Mouse (Mus musculus) hindlimb bud, embryonic 11.5 days (tissue): Measurements from ENCODE around the gene Plekhg6.
A peak's percentile ranks its signal among the peaks of the same experiment; 100 is the strongest.

Experiments used
- DNase-seq: peaks from one replicate; pipeline ENCODE4 v3.0.0-alpha.2; 2012; ENCODE audit warnings: low read depth, low spot score; ENCODE audit errors: extremely low spot score

The Plekhg6 gene

DNA sequence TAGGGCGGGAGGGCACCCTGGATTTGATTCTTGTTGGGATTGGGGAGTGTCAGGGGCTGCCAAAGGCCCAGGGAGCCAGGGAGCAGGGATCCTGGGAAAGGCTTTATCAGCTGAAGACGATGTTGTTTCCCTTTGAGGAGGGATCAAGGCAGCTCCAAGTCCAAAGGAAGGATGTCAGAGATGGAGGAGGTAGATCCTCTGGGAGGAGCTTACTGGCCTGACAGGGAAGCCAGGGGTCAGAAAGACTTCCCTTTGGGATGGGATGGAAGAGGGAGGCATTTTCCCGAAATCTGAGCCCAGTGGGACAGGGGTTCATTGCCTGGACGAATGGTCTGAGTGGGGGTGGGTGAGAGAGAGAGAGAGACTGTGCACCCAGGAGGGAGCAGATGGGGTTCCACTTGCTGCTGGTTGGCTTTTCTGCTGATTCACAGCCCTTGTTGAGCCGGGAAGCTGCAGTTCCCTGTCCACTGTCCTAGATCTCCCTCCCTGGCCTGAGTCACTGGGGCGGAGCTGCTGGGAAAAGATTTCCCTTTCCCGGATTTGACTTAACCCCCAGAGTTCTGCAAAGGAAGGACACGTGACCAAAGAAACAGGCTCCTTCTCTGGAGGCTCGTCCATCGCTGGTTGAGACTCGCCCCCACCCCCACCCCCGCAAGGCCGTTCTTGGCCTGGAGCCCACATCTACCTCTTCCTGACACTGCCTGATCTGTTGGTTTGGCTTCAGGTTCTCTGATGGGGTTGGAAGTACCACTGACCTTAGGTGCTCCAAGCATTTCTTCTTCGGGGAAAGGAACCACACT, 26.0 kb downstream of the Plekhg6 start:
- DNase-seq, result no peak

DNA sequence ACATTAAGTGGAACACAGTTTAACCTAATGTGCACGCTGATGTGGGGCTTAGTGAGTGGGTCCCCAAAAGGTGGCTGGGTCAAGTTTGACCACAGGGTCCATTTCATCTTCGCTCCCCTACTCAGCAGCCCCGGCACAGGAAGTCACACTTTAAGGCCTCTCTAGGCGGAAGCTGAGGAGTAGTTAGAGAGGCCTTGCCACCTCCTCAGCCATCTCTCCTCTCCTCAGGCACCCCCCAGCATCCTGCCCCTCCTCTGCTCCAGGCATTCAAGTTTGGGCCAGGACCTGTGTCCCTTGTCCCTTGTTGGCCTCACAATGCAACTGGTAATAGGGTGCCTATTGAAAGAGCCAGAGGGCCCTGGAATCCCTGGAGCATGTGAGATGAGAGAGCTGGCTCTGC, 26.9 kb downstream of the Plekhg6 start:
- no peak for DNase-seq

GRCm38 (mm10) chr6:125353221-125353620, 27.4 kb downstream of the Plekhg6 start:
- no peak for DNase-seq

GRCm38 (mm10) chr6:125352811-125353210, 27.8 kb downstream of the Plekhg6 start:
- DNase-seq, result no peak

GRCm38 (mm10) chr6:125352046-125352384, 28.6 kb downstream of the Plekhg6 start:
- no peak for DNase-seq

DNA sequence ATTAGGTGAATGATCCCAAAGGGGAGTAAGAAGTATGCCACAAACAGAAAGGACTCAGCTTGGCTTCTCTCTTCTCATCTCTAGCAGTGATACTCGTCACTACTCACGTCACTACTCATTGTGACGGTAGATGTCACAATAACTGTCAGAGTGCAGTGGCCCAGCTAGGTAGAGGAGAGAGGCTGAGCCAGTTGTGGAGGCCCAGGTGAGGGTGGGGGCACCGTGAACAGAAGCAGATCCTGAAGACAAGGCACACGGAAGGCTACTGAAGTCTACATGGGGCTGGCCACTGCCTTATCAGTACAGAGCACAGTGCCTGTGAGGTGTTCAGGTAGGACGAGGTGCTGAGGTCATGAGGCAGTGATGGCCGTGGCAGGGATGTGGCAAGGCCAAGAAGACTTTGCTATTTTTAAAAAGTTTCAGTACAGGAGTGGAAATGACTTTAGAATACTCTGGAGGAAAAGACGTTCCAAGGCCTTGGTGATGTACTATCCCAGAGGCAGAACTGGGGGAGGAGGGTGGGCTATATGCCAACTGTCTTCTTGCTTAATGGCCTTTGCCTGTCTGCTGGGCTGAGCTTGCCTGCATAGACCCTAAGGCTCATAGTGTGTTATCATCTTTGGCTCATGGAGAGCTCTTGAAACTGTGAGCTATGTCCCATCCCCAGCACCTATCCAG, 29.1 kb downstream of the Plekhg6 start:
- no peak for DNase-seq

- DNase-seq, result no peak
These were observed 29.6 kb downstream of the Plekhg6 start for GRCm38 (mm10) chr6:125350995-125351324.

- DNase-seq, result no peak
These were observed 30.2 kb downstream of the Plekhg6 start for GRCm38 (mm10) chr6:125350231-125350994.

DNA sequence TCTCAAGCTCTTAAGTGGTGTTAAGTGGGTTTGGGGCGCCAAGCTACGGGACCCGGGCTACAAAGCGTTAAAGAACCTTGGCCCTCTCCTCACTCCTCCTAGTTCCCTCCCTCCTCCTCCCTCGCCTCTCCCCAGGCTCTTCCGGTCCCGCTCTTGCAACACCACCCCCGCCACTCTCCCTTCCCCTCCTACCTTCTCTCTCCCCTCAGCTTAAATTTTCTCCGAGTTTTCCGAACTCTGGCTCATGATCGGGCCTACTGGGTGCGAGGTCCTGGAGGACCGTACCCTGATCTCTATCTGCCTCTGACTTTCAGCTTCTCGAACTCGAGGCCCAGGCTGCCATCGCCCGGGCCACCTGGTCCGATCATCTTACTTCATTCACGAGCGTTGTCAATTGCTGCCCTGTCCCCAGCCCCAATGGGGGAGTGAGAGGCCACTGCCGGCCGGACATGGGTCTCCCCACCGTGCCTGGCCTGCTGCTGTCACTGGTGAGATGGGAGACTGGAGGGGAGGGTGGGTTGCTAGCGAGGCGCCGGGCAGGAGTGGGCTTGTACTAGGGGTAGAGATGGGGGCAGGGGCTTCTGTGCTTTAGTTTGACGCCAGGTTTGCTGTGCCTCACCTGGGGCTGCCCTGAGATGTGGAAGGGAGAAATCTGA, 30.9 kb downstream of the Plekhg6 start:
- peak; percentile 41 for DNase-seq

DNA sequence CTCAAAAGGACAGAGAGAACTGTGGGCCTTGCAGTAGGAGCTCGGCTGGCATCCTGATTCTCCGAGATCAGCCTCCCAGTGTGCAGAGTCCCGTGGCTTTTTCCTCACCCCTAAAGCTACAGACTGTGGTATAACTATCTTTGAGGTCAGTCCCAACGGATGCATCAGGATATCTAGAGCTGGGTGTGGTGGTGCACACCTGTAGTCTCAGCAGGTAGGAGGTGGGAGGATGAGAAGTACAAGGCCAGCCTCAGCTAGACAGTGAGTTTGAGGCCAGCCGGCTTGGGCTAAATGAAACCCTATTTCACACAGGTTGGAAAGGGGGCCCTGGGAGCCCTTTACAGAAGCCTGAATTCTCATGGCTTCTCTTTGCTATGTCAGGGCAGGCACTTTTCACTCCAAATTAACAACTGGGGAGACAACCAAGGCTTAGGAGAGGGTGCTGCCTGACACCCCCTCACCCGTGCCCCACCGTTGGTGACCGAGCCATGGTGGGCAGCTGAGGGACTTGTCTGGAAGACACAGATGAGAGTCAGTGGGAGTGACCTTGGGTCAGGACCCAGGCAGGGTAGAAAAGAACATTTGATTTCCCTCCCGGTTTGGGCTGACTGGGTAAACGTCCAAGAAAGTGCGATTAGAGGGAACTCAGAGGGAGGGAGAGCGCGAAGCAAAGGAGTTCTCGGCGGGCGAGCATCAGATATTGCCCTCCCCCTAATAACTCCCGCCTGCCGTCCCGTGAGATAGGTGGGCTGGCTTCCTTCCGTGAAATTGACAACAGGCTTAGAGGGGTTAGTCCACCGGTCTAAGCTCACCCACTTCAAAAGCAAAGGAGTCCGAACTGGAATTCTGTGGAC, 31.6 kb downstream of the Plekhg6 start, which contains the start of gene Tnfrsf1a:
Gene Tnfrsf1a (plus strand): TSS at position 642 of the 854 bp plus-strand sequence.
- DNase-seq, result no peak

DNA sequence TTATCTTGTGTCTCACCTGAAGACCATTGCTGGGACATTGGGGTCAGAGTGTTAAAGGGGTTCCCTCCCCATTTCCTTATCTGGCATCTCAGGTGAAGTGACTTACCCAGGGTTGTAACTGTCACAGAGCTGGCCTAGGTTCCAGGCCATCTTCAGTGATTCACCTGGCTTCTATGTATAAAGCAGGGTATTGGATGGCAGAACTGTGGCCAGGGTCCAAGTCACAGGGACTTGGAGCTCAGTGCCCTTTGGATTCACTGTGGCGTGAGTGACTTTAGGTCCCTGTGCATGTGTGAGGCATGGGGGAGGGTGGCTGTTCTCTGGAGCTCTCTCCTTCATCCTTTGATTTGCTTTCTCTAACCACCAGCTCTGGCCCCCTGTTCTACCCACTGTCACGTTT, 34.6 kb downstream of the Plekhg6 start:
- DNase-seq, result no peak

- DNase-seq, result no peak
These were observed 35.0 kb downstream of the Plekhg6 start for GRCm38 (mm10) chr6:125345625-125346024.

DNA sequence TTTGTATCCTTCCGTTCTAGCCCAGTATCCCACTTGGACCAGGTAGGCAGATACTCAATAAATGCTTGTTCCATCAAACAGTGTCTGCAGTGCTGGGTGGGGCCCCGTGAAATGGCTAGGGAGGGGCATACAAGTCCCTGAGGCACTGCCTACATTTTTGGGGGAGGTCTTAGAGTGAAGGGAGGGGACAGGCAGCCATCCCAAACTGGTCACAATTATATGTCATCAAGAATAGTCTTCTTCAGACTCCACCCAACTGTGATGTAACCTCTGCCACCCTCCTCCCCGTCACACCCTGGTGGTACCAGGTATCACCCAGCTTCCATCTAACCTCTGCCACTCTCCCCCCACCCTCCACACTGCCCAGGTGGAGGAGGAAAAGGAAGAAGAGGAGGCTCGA, 35.7 kb downstream of the Plekhg6 start:
- DNase-seq, result no peak

GRCm38 (mm10) chr6:125344084-125344483, 36.5 kb downstream of the Plekhg6 start:
- DNase-seq, result no peak

DNA sequence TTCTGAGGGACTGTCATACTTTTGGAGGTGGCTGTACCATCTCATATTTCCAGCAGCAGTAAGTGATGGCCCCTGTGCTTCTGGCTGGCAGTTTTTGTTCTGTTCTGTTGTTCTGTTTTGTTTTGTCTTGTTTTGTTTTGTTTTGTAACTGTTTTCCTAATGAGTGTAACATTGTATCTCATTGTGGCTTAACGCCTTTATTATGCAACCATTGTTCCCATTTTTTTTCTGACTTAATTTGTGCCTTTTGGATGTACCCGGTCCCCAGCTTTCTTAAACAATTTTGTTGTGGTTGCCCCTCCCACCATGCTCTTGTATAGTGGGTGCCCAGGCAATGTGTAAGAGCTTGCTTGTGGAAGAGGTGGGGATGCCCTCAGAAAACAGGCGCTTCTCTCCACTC, 38.4 kb downstream of the Plekhg6 start:
- no peak for DNase-seq

DNA sequence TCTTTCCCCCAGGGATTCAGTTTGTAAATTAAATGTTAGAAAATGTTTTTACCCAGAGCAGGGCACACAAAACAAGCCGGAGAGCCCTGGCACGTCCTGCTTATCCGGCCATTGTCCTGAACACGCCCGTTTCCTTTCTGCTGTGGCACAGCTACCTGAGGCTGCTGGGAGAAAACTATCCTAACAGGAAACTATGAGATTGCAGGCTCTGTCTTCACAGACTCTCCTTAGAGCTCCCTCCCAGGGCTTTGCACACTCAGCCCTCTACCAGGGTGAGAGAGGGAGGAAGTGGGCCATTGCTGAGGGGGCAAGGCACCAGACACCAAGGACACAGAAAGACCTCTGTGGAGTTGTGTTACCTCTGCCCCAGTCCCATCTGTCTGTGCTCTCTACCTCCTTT, 40.3 kb downstream of the Plekhg6 start:
- no peak for DNase-seq

DNA sequence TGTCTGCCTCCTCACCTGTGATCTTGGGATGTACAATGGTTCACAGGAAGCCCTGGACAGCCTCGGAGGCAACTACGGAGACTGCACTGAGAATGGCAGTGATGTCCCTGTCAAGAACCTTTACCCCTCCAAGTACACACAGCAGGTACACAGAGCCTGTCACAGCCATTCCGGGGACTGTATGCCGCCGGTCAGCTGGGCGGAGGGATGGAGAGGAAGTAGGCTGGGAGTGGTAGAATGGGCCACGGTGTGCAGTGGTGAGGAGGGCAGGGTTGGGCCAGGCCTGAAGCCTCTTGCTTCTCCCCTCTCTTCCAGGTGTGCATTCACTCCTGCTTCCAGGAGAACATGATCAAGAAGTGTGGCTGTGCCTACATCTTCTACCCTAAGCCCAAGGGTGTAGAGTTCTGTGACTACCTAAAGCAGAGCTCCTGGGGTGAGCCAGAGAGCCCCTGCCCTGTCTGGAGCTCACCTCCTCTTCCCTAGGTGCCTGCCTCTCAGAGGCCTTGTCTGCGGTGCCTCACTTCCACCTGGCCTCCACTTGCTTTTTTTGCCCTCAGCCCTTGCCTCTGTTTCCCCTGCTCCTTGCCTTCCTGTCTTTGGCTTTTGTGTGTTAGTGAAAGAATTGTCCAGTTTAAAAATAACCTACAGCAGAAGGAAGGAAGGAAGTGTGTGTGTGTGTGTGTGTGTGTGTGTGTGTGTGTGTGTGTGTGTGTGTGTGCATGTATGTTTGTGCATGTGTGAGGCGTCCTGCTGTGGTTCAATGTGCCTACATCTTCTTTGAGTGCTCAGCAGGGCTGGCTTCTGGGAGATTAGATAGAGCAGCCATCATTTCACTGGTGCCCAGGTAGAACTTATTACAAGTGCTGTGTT, 41.6 kb downstream of the Plekhg6 start:
- DNase-seq, result no peak

DNA sequence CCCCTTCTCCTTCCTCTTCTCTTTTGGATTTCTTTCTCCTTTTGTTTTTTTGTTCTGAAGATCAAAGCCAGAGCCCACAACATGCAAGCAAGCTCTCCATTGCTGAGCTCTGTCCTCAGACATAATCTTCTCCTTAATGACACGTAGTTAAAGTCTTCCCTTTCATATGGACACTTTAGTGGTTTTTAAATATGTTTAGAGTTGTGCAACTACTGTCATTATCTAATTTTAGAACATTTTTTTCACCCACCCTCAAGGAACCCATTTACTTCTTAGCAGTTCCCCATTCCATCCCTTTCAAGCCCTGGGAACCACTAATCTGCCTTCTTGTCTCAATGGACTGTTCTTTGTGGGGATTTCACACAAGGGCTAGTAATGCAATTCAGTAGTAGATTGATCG, 46.2 kb downstream of the Plekhg6 start:
- DNase-seq, result no peak

DNA sequence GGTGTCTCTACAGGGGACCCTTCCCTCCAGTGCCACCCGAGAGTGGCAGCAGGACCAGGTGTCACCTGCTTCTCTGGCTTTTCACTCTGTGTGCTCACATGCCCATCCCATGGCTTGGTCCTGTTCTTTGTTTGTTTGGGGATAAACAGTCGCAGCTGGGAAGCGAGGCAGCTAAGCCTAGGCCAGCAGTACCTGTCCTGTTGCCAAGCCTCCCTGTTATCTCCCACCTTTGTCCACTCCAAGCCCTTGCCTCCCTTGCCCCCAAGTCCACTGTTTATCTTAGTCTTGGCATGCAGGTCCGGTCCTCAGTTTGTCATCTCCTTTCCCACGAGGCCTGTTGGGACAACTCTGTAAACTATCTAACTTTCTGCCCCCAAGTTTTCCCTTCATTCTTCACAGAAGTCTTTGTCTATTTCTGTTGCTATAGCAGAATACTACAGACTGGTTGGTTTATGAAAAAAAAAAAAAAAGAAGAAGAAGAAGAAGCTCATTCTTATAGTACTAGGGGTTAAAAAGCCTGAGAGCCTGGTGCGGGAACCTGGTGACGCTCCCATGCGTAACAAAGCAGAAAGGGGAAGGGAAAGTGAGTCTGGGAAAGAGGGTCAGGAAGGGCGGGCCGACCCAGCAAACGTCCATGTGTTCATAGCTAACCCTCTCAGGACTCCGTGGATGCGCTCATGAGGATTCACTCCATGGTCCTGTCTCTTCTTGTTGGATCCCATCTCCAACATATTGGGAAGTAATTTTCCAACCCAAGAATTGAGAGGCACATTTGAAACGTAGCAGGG, 47.3 kb downstream of the Plekhg6 start:
- DNase-seq, result no peak
